Mouse (Mus musculus): ENCODE results near the gene Npffr2. TPM values are rescaled to one million over a fixed set of nuclear protein-coding genes. Genes with fewer than 3 reads are reported as not detected.

The Npffr2 gene
- polyA plus RNA-seq, 1 experiment = not detected

DNA sequence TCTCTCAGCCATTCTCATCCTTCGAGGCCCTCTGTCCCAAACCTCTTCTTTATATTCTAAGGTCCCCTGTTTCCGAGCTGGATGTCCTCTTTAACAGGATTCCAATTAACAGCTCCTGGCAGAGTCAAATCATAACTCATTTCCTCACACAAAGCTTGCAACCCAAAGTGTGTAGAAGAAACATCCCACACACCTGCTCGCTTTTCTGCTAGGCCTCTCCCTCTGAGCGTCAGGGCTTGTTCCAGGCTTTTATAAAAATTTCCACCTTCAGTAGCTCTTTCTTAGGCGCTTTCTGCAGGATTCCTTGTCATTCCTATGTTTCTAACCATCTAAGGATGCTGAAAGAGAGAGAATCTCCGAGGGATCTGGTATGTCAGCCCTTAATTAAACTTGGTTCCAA is 85.0 kb downstream of the Npffr2 start:
- no peaks in the 10 kb centered on the region for H3K36me3 ChIP-seq (ENCODE audit: control insufficient read depth, insufficient read depth, low read length)
- TF ChIP-seq POLR2A (IDR thresholded peaks at IDR 0.05; ENCODE audit: control insufficient read depth, extremely low read depth, insufficient read depth, low read length, poor library complexity) (no peak), CTCF (IDR thresholded peaks at IDR 0.05; ENCODE audit: borderline replicate concordance, control insufficient read depth, extremely low read depth, insufficient read depth, low read length, poor library complexity) (no peak)
- no peak overlapping the region for H3K4me3 ChIP-seq (ENCODE audit: control insufficient read depth, insufficient read depth, low read length)
- 79% methylated on average over 6 of the region's 6 CpGs for WGBS
- no peak for DNase-seq
- no peak overlapping the region for H3K27ac ChIP-seq (ENCODE audit: control insufficient read depth, insufficient read depth, low read length)
- no peaks in the 10 kb centered on the region for H3K4me1 ChIP-seq (replicated peaks; ENCODE audit: control insufficient read depth, insufficient read depth, low read length)
- H3K27me3 ChIP-seq (ENCODE audit: control insufficient read depth, insufficient read depth, low read length) = no peaks in the 10 kb centered on the region

DNA sequence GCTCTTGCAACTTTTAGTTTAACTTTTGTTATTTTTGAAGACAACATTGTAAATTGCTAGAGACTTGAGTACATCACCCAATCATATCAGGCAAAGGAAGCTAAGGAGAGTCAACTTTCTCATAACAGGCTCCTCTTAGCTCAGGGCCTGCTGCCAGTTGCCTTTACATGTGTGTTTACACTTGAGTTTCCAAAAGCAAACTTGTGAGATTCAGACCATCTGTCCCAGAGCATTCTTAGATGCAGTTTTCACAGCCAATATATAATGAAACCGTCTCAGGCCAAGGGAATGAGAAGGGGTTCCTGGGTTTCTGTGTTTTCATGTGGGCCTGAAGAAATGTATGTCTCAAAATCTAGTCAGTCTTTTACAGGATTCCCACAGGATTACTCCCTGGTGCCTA is 104.4 kb downstream of the Npffr2 start:
- no peaks in the 10 kb centered on the region for H3K36me3 ChIP-seq (ENCODE audit: control insufficient read depth, insufficient read depth, low read length)

More for the DNA sequence above, 104.4 kb downstream of the Npffr2 start:
- no peak overlapping the region for H3K27ac ChIP-seq (ENCODE audit: control insufficient read depth, insufficient read depth, low read length)
- DNase-seq = no peak
- 77% methylated on average over 1 of the region's 1 CpGs for WGBS
- no peaks in the 10 kb centered on the region for H3K27me3 ChIP-seq (ENCODE audit: control insufficient read depth, insufficient read depth, low read length)
- H3K4me3 ChIP-seq (ENCODE audit: control insufficient read depth, insufficient read depth, low read length) = no peak overlapping the region
- TF ChIP-seq CTCF (IDR thresholded peaks at IDR 0.05; ENCODE audit: borderline replicate concordance, control insufficient read depth, extremely low read depth, insufficient read depth, low read length, poor library complexity) (no peak), POLR2A (IDR thresholded peaks at IDR 0.05; ENCODE audit: control insufficient read depth, extremely low read depth, insufficient read depth, low read length, poor library complexity) (no peak)
- H3K4me1 ChIP-seq (replicated peaks; ENCODE audit: control insufficient read depth, insufficient read depth, low read length) = no peaks in the 10 kb centered on the region

Other genes starting within 250 kb of the Npffr2 start
- 0.51 and 3.8 TPM in 2 replicates for gene Gc, start 69.5 kb upstream of the Npffr2 start, polyA plus RNA-seq (2012; rRNA removed)